Mouse (Mus musculus): Measurements from ENCODE around the gene Dnajb3. TPM values are rescaled to one million over a fixed set of nuclear protein-coding genes. Genes with fewer than 3 reads are reported as not detected.
"Not testable (repeated sequence)": the region's sequence is repeated elsewhere in the genome, so short reads cannot be mapped to it uniquely, and the experiment has no call there.

Dnajb3 gene
- polyA plus RNA-seq, 1 experiment from 2014 or later, result 6.5 TPM

GRCm38 (mm10) chr1:88228121-88228520 lies 22.5 kb upstream of the Dnajb3 start:
- Histone ChIP-seq H3K36me3 (ENCODE audit: control insufficient read depth, insufficient read depth, low read length) (no peaks in the 10 kb centered on the region), H3K27me3 (ENCODE audit: control insufficient read depth, insufficient read depth, low read depth, low read length) (no peaks in the 10 kb centered on the region), H3K4me3 (ENCODE audit: low read length) (no peak overlapping the region), H3K4me1 (replicated peaks; ENCODE audit: control insufficient read depth, insufficient read depth, low read length) (no peaks in the 10 kb centered on the region), H3K4me2 (ENCODE audit: low read depth, low read length) (no peak overlapping the region), H3K27ac (ENCODE audit: low read length) (no peak overlapping the region), H3K9me3 (ENCODE audit: control insufficient read depth, low read length) (peaks cover 63% of the 10 kb centered on the region), H3K9ac (ENCODE audit: low read length) (no peak overlapping the region)
- 71% methylated on average over 7 of the region's 7 CpGs for WGBS
- ATAC-seq (ENCODE audit: low read depth), result no peak

- Histone ChIP-seq H3K4me1 (replicated peaks; ENCODE audit: control insufficient read depth, insufficient read depth, low read length) (no peaks in the 10 kb centered on the region), H3K27ac (ENCODE audit: low read length) (no peak overlapping the region), H3K9ac (ENCODE audit: low read length) (no peak overlapping the region), H3K4me2 (ENCODE audit: low read depth, low read length) (no peak overlapping the region), H3K27me3 (ENCODE audit: control insufficient read depth, insufficient read depth, low read depth, low read length) (no peaks in the 10 kb centered on the region), H3K36me3 (ENCODE audit: control insufficient read depth, insufficient read depth, low read length) (no peaks in the 10 kb centered on the region), H3K4me3 (ENCODE audit: low read length) (no peak overlapping the region), H3K9me3 (ENCODE audit: control insufficient read depth, low read length) (peaks cover 56% of the 10 kb centered on the region)
- 48% methylated on average over 2 of the region's 2 CpGs for WGBS
- ATAC-seq (ENCODE audit: low read depth), result no peak
These were observed 21.9 kb upstream of the Dnajb3 start for GRCm38 (mm10) chr1:88227482-88227881.

DNA sequence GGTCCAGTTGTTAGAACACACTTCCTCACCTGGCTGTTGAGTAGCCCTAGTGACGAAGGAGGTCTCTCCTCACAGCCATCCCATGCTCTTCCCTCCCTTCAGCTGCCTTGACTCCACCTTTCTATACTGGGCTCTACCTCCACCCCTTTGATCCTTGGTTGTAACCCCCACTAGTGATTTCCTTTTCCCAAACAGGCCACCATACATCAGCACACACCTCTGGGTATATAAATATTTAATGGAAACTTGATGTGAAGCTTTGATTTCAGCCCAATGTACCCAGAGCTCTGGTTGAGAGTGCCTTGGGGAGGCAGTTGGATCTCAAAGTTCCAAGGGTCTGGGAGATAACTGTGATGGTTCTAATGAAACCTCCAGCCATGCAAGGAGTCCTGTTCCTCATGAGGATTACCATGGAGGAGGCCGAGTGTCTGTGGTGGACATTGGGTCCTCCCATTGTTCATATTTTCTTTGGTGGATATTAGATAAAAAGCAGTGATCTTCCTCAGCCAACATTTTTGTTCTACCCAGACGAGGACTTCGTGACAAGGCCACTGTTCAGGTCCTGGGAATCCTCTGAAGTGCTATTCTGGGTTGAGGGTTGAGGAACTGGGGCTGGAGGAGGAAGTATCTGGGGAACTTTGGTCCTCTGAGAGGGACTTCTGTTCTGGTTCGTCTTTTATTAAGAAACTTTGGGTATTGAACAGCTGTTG lies 21.2 kb upstream of the Dnajb3 start, which contains the start of gene Mroh2a:
Gene Mroh2a, plus strand, starts transcription at position 317 of the 710 bp plus-strand sequence.
- 46% methylated on average over 5 of the region's 5 CpGs for WGBS

DNA sequence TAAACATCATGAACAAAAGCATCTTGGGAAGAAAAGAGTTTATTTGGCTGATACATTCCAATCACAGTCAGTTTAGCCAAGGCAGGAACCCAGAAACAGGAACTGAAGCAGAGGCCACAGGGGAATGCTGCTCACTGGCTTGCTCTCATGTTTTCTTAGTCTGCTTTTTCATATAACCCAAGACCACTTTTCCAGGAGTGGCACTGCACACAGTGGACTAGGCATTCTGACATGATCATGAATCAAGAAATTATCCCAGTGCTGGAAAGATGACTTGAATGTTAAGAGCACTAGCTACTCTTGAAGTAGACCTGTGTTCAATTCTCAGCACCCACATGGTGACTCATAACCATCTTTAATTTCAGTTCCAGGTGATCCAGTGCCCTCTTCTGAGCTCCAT lies 20.2 kb upstream of the Dnajb3 start:
- no peak overlapping the region for H3K4me3 ChIP-seq (ENCODE audit: low read length)
- no peak overlapping the region for H3K9ac ChIP-seq (ENCODE audit: low read length)
- ATAC-seq (ENCODE audit: low read depth), result no peak
- no peaks in the 10 kb centered on the region for H3K27me3 ChIP-seq (ENCODE audit: control insufficient read depth, insufficient read depth, low read depth, low read length)
- peaks cover 39% of the 10 kb centered on the region for H3K9me3 ChIP-seq (ENCODE audit: control insufficient read depth, low read length)
- no peak overlapping the region for H3K4me2 ChIP-seq (ENCODE audit: low read depth, low read length)
- H3K4me1 ChIP-seq (replicated peaks; ENCODE audit: control insufficient read depth, insufficient read depth, low read length), result no peaks in the 10 kb centered on the region
- H3K36me3 ChIP-seq (ENCODE audit: control insufficient read depth, insufficient read depth, low read length), result no peaks in the 10 kb centered on the region
- no peak overlapping the region for H3K27ac ChIP-seq (ENCODE audit: low read length)

More for the DNA sequence above, 21.2 kb upstream of the Dnajb3 start, which contains the start of gene Mroh2a:
- no peak within 1 kb of the TSS for H3K27ac ChIP-seq (ENCODE audit: low read length)
- H3K4me2 ChIP-seq (ENCODE audit: low read depth, low read length), result no peak within 1 kb of the TSS
- no peaks in the 10 kb centered on the region for H3K27me3 ChIP-seq (ENCODE audit: control insufficient read depth, insufficient read depth, low read depth, low read length)
- no peak for ATAC-seq (ENCODE audit: low read depth)
- peaks cover 50% of the 10 kb centered on the region for H3K9me3 ChIP-seq (ENCODE audit: control insufficient read depth, low read length)
- no peak within 1 kb of the TSS for H3K9ac ChIP-seq (ENCODE audit: low read length)
- H3K4me1 ChIP-seq (replicated peaks; ENCODE audit: control insufficient read depth, insufficient read depth, low read length), result no peaks in the 10 kb centered on the region
- H3K36me3 ChIP-seq (ENCODE audit: control insufficient read depth, insufficient read depth, low read length), result no peaks in the 10 kb centered on the region
- H3K4me3 ChIP-seq (ENCODE audit: low read length), result no peak within 1 kb of the TSS

DNA sequence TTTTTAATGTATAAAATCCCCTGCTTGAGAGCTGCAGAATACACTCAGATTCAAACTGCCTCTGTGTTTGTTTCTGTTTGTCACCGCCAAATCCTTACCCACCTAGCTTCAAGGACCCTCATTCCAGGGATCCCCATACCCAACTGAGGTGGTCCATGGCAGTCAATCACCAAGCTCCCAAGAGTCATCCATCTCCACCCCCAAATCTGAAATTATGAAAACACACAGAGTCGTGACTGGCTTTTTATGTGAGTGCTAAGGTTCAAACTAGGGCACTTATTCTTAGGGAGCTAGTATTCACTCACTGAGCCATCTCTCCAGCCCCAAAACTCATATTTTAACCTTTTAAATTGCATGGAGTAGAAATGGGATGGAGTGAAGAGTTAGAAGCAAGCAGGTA lies 19.7 kb upstream of the Dnajb3 start:
- H3K4me1 ChIP-seq (replicated peaks; ENCODE audit: control insufficient read depth, insufficient read depth, low read length); ATAC-seq (ENCODE audit: low read depth); H3K36me3 ChIP-seq (ENCODE audit: control insufficient read depth, insufficient read depth, low read length); H3K9ac ChIP-seq (ENCODE audit: low read length); H3K4me3 ChIP-seq (ENCODE audit: low read length); H3K4me2 ChIP-seq (ENCODE audit: low read depth, low read length); H3K27me3 ChIP-seq (ENCODE audit: control insufficient read depth, insufficient read depth, low read depth, low read length); H3K27ac ChIP-seq (ENCODE audit: low read length): not testable (repeated sequence)
- 37% methylated on average over 2 of the region's 2 CpGs for WGBS
- peaks cover 35% of the 10 kb centered on the region for H3K9me3 ChIP-seq (ENCODE audit: control insufficient read depth, low read length)

GRCm38 (mm10) chr1:88224029-88224776 lies 18.6 kb upstream of the Dnajb3 start:
- WGBS, result 63% methylated on average over 2 of the region's 2 CpGs
- Histone ChIP-seq H3K36me3 (ENCODE audit: control insufficient read depth, insufficient read depth, low read length) (no peaks in the 10 kb centered on the region), H3K9me3 (ENCODE audit: control insufficient read depth, low read length) (peaks cover 24% of the 10 kb centered on the region), H3K4me2 (ENCODE audit: low read depth, low read length) (no peak overlapping the region), H3K9ac (ENCODE audit: low read length) (no peak overlapping the region), H3K4me1 (replicated peaks; ENCODE audit: control insufficient read depth, insufficient read depth, low read length) (no peaks in the 10 kb centered on the region), H3K27me3 (ENCODE audit: control insufficient read depth, insufficient read depth, low read depth, low read length) (no peaks in the 10 kb centered on the region), H3K4me3 (ENCODE audit: low read length) (no peak overlapping the region), H3K27ac (ENCODE audit: low read length) (no peak overlapping the region)
- ATAC-seq (ENCODE audit: low read depth), result no peak

DNA sequence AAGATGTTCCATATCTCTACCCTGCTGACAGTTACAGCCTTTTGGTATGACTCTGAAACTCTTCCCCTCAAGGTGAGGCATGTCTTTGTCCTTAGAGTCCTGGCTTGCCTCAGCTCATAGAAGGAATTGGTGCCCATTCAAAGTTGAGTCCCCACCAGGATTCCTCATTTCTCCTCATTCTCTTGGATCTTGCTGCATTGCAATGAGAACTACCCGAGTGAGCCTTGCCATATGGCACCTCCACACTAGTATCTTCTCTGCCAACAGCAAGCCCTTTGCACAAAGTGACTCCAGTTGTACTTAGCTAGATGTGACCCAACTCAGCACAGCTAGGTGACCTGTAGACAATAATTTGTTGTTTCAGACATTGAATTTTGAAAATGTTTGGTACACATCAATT lies 18.0 kb upstream of the Dnajb3 start:
- no peak overlapping the region for H3K4me3 ChIP-seq (ENCODE audit: low read length)
- H3K36me3 ChIP-seq (ENCODE audit: control insufficient read depth, insufficient read depth, low read length), result no peaks in the 10 kb centered on the region
- no peak for ATAC-seq (ENCODE audit: low read depth)
- no peak overlapping the region for H3K9ac ChIP-seq (ENCODE audit: low read length)
- no peak overlapping the region for H3K4me2 ChIP-seq (ENCODE audit: low read depth, low read length)
- WGBS, result 36% methylated on average over 1 of the region's 1 CpGs
- H3K27me3 ChIP-seq (ENCODE audit: control insufficient read depth, insufficient read depth, low read depth, low read length), result no peaks in the 10 kb centered on the region
- H3K9me3 ChIP-seq (ENCODE audit: control insufficient read depth, low read length), result peaks cover 24% of the 10 kb centered on the region
- no peak overlapping the region for H3K27ac ChIP-seq (ENCODE audit: low read length)
- H3K4me1 ChIP-seq (replicated peaks; ENCODE audit: control insufficient read depth, insufficient read depth, low read length), result no peaks in the 10 kb centered on the region

DNA sequence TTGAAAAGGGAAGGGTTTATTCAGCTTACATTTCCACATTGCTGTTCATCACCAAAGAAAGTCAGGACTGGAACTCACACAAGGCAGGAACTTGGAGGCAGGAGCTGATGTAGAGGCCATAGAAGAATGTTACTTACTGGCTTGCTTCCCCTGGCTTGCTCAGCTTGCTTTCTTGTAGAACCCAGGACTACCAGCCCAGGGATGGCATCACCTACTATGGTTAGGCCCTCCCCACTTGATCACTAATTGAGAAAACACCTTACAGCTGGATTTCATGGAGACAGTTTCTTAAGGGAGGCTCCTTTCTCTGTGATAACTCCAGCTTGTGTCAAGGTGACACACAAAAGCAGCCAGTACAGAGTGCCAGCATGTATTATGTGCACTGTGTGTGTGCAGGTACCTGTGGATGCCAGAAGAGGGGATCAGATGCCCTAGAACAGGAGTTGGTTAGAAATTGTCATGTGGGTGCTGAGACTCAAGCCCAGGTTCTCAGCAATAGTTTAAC lies 17.5 kb upstream of the Dnajb3 start:
- not testable (repeated sequence) for H3K4me1 ChIP-seq (replicated peaks; ENCODE audit: control insufficient read depth, insufficient read depth, low read length); H3K4me2 ChIP-seq (ENCODE audit: low read depth, low read length); ATAC-seq (ENCODE audit: low read depth)

GRCm38 (mm10) chr1:88222216-88222615 lies 16.6 kb upstream of the Dnajb3 start:
- no peaks in the 10 kb centered on the region for H3K36me3 ChIP-seq (ENCODE audit: control insufficient read depth, insufficient read depth, low read length)

More for the DNA sequence above, 17.5 kb upstream of the Dnajb3 start:
- not testable (repeated sequence) for H3K36me3 ChIP-seq (ENCODE audit: control insufficient read depth, insufficient read depth, low read length); H3K27me3 ChIP-seq (ENCODE audit: control insufficient read depth, insufficient read depth, low read depth, low read length); H3K4me3 ChIP-seq (ENCODE audit: low read length); H3K27ac ChIP-seq (ENCODE audit: low read length); H3K9ac ChIP-seq (ENCODE audit: low read length)
- H3K9me3 ChIP-seq (ENCODE audit: control insufficient read depth, low read length), result peaks cover 18% of the 10 kb centered on the region

More at GRCm38 (mm10) chr1:88222216-88222615, 16.6 kb upstream of the Dnajb3 start:
- Histone ChIP-seq H3K4me2 (ENCODE audit: low read depth, low read length) (no peak overlapping the region), H3K4me3 (ENCODE audit: low read length) (no peak overlapping the region), H3K27me3 (ENCODE audit: control insufficient read depth, insufficient read depth, low read depth, low read length) (no peaks in the 10 kb centered on the region), H3K9me3 (ENCODE audit: control insufficient read depth, low read length) (peaks cover 21% of the 10 kb centered on the region), H3K9ac (ENCODE audit: low read length) (no peak overlapping the region), H3K27ac (ENCODE audit: low read length) (no peak overlapping the region), H3K4me1 (replicated peaks; ENCODE audit: control insufficient read depth, insufficient read depth, low read length) (no peaks in the 10 kb centered on the region)
- ATAC-seq (ENCODE audit: low read depth), result no peak
- 38% methylated on average over 2 of the region's 2 CpGs for WGBS

Data from lung, embryonic 16.5 days (tissue).